Mouse (Mus musculus) lung, postnatal 4 days (tissue): ENCODE results near the gene Trim10.
A peak's percentile ranks its signal among the peaks of the same experiment; 100 is the strongest.

Experiments
- DNase-seq, 2 experiments: peaks; one replicate each; pipeline ENCODE4 v3.0.0; 2021

Gene Trim10

DNA sequence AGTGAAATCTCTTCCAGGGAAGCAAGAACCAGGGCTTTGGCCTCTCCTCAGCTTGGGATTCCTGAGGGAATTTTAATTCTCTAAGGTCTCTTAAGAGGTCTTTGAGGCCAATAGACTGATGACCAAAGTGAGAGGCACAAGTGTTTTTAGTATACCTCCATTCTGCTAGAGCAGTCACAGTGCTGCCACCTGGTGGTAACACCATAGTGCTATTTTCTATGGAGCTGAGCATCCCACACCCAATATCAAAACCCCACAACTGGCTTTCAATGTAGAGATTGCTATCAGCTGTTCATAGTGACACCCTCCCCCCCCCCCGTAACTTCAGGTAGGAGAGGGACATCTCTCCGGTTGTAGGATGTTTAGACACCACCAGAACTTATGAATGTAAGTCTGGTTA, 44.7 kb downstream of the Trim10 start:
- peak; percentile 27 to 75 for DNase-seq

DNA sequence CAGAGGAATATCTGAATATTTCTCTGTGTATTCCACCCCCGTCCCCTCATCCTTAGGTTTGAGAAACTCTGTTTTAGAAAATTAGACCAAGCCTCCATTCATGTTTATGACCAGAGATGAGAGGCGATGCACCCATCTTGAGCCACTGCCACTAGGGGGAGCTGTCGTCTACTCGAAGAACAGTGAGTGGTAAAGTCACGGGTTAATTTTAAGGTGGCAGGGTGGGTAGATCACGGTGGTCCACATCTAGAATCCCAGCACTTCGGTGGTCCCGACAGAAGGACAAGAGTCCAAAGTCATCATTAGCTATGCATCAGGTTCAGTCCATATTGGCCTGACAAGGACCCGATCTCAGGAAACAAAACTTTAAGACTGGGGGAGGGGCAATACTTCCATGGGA, 45.7 kb downstream of the Trim10 start:
- DNase-seq = peak; percentile 26 to 61

DNA sequence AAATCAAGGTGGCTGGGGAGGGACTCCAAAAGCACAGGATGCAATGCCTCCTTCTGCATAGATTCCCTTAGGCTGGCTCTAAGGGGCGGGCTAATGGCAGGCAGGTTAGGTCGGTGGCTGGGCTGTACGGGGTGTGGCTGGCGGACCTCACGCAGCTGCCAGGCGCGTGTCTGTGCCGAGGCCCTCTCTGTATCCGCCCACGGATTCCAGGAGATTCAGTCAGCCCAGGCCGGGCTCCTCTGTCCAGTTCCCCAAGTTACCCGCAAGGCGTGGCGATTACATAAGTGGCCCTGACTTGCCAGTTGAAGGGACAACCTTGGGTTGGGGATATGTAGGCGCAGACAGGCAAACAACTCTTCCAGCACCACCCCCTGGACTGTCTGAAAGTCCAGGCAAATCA, 50.9 kb downstream of the Trim10 start:
- DNase-seq = peak; percentile 22 to 43

DNA sequence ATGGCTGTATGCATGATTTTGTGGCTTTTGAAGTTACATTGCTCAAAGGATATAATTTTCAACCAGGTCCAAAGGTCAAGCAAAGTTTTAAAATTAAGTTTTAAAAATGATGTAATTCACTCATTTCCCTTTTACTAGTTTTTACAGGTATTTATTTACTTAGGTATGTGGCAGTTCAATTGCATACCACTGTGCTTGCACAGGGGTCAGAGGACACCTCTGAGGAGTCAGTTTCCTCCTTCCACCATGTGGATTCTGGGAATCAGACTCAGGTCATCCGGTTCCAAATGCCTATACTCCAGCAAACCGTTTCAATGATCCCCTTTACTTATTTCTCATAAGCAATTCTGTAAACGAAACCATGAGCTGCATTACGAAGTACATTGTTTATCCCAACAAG, 53.3 kb downstream of the Trim10 start:
- DNase-seq = no peak

DNA sequence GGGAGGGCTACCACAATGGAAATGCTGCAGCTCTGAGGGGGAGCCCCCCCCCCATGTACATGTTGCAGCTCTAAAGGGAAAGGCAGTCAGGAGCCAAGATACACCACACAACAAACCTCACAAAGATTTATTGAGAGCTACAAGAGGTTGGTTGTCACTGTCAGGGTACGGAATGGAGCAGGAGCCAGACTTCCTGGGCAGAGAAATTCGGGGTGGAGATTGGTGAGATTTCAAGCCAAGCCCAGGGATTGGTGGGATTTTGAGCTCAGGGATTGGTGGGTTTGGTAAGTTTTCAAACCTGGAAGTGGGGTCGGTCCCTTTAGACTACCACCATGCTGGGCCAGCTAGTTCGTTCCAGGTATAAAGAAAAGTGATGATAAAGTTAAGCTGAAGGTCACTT, 54.1 kb downstream of the Trim10 start:
- DNase-seq = no peak
